Mouse (Mus musculus) cortical plate, adult 2 months (tissue): ENCODE measurements around the gene Prss8.

Source experiments
- CTCF ChIP-seq: fragments of 200-500 bp; IDR thresholded peaks from 2 replicates; pipeline ENCODE4 v1.5.1; 2011; ENCODE audit warnings: mild to moderate bottlenecking, control low read depth, low read length; ENCODE audit not compliant: insufficient read depth; ENCODE audit errors: extremely low read depth
- POLR2A ChIP-seq: fragments of 200-500 bp; IDR thresholded peaks from 2 replicates; pipeline ENCODE4 v1.6.1; 2011; ENCODE audit warnings: mild to moderate bottlenecking, low read length, control low read depth; ENCODE audit not compliant: insufficient read depth; ENCODE audit errors: extremely low read depth

DNA sequence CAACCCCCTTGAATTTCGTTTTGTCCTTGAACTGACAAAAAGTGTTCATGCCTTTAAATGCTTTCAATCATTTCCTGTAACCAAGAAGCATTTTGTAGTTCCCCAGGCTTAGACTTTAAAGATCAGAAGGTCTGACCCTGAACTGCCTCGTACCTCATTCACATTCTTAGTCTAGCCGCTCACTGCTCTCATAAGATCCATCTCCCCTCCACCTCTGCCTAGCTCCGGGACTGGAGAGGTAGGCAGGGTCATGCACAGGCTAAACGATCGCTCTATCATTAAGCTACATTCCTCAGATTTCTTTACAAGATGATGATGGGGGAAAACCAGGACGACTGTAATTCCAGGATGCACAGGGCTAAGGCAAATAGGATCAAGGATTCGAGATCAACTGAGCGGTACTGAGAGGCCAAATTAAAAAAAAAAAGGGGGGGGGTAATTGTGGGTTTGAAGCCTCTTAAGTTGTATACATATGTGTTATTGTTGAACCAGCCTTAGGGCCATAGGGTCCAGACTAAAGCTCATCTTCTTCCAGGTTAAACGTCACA is 36.5 kb upstream of the Prss8 start:
- TF ChIP-seq POLR2A (no peak), CTCF (no peak)
